Mouse (Mus musculus) layer of hippocampus, adult 2 months (tissue): Measurements from ENCODE around the gene Arl15. TPM values are rescaled to one million over a fixed set of nuclear protein-coding genes. Genes with fewer than 3 reads are reported as not detected.

Experiments
- DNase-seq, 2 experiments: peaks; one replicate each; pipeline ENCODE4 v3.0.0; 2022; ENCODE audit warnings: low spot score in 2 of 2
- H3K27ac ChIP-seq: fragments of 200-600 bp; 2 replicates; pipeline ENCODE4 v1.8.1; 2022
- H3K4me3 ChIP-seq: fragments of 200-600 bp; 2 replicates; pipeline ENCODE4 v1.8.1; 2022; ENCODE audit warnings: mild to moderate bottlenecking
- CTCF ChIP-seq: fragments of 200-600 bp; conservative IDR thresholded peaks from 2 replicates; pipeline ENCODE4 v1.8.1; 2022; ENCODE audit warnings: antibody characterized with exemption, mild to moderate bottlenecking, moderate library complexity
- total RNA-seq, 2 experiments: library from RNA; stranded (reverse); gene quantifications; 2 replicates each; pipeline ENCODE4 v1.2.3; 2021

Arl15 gene
- total RNA-seq, 2 experiments from 2014 or later: 61.7 to 67.0 TPM

DNA sequence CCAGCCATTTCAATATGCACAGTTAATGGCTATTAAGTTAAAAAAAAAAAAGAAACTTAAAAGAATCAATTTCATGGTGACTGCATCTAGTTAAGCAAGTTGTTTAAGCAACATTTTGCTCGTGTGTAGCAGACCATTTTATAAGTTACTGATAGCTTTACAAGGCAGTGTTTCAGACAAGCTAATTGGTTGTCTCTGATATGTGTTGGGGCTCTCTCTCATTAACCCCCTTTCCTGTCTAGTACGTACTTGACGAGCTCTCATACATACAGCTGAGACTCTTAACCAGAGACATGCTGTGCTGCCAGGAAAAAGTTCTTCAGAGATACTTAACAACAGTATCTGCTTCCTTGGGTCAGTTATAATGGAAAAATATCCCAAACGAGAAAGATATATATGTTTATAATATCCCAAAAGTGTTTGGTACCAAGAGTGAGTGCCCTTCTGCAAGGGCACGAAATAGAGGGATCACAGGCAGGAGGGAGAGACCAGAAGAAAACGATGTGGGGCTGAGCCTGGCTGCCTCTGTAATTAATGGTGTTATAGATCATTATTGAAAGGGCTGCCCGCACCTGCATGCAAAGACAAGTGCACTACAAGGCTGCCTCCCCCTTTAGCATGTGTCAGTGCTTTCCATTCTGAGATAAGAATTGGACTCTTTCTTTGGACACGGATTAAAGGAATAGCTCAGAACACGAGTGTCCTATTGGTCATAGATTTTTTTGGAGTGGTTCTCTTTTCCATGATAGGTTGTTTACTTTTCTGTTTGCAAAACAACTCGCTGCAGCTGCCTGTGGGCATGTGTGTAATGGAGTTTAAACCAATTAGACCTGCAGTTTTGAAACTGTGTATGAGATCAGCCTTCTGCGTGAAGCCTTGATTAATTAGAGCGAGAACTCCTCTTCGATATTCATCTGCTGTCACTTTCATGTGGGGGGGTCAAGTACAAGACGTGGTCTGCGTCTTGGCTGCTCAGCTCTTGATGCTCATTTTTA lies 350.0 kb downstream of the Arl15 start:
- TF ChIP-seq CTCF: no peak
- no peak overlapping the region for H3K27ac ChIP-seq

DNA sequence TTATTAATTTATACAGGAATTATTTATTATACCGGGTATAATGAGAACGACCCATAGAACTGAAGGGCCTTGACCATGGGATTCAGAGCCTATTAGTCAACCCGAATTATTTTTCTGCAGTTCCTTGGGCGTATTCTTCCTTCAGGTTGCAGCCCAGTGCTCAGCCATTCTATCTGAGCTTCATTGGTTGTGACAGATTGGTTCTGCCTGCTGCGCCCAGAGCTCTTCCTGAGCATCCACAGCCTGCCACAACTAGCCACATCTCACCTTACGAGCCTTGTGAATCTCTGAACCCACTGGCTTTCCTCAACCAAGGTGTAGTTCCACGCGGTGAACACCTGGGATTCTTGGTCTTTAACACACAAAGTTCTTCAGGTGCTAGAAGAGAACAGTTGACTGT lies 350.9 kb downstream of the Arl15 start:
- H3K4me3 ChIP-seq: no peak overlapping the region
- no peak for DNase-seq
- TF ChIP-seq CTCF: no peak

More for the DNA sequence above, 350.0 kb downstream of the Arl15 start:
- no peak overlapping the region for H3K4me3 ChIP-seq
- DNase-seq: no peak

DNA sequence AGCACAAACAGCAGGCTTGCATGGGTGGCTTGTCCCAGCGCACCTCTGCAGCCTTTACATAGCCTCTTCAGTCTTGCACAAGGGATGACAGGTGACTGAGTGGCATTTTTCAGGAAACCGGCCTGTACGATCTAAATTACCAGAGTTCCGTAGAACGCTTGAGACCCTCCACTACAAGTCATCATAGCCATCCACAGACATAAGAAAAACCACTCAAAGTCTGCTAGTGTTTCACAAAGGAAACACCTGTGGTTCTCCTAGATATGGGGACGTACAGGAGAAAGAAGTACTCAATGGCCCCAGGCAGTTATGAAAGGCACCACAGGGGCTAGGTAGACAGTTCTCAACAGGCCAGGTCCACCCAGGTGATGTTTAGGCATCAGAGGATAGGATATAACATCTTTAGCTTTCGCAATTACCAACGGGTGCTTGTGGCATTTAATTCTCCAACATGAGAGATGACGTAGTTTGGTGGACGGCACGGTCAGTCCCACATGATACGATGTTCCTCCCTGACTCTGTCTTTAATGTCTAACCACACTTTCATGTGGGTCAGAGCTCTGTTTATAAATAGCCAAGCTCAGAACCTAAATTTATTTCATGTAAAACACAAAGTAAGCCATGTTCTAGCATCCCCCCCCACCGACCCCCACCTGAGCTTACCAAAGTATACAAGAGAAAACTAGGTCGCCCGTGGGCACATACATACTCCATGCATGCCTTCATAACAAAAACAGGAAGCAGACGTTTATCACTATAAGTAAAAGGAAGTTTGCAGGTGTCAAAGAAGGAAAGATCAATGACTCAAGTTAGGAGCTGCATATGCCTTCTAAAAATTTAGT lies 356.8 kb downstream of the Arl15 start:
- H3K4me3 ChIP-seq: no peak overlapping the region
- no peak overlapping the region for H3K27ac ChIP-seq
- no peak for DNase-seq
- no peak for TF ChIP-seq CTCF

More for the DNA sequence above, 350.9 kb downstream of the Arl15 start:
- H3K27ac ChIP-seq: no peak overlapping the region

DNA sequence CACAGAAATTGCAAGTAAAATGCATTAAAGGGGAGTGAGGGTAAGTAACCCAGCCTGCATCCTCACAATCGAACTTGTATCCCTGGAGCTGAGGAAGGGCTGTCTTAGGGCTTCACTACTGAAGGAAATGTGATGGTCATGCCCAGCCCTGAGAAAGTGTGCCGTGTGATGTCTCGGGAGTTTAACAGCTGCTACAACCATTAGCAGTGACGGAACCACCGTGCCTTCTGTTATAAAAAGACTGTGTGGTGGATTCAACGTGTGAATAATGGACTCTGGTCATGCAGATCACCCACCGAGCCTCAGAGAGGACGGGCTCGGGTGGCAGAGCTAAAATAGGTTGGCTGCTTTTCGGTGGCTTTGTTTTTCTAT lies 357.4 kb downstream of the Arl15 start:
- no peak for DNase-seq
- H3K27ac ChIP-seq: no peak overlapping the region
- no peak overlapping the region for H3K4me3 ChIP-seq
- TF ChIP-seq CTCF: no peak

DNA sequence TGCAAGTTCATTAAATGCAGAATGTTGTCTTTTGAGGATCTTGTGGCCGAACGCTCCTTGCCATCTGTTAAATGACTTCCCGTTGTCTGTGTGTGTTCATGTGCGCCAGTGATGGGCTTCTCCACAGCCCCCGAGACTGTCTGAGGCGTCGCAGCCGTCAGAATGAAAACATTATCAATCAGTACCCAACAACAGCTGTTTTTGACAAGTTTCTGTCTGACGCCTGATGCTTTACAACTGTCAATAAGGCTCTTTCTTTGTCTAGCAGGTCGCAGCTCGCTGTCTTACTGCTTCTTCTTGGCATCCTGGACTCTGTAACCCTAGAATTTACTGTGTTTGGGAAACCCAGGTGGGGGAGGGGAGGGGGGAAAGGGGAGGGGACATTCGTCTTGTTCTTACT lies 362.4 kb downstream of the Arl15 start:
- no peak overlapping the region for H3K27ac ChIP-seq
- DNase-seq: no peak
- no peak overlapping the region for H3K4me3 ChIP-seq
- TF ChIP-seq CTCF: no peak

DNA sequence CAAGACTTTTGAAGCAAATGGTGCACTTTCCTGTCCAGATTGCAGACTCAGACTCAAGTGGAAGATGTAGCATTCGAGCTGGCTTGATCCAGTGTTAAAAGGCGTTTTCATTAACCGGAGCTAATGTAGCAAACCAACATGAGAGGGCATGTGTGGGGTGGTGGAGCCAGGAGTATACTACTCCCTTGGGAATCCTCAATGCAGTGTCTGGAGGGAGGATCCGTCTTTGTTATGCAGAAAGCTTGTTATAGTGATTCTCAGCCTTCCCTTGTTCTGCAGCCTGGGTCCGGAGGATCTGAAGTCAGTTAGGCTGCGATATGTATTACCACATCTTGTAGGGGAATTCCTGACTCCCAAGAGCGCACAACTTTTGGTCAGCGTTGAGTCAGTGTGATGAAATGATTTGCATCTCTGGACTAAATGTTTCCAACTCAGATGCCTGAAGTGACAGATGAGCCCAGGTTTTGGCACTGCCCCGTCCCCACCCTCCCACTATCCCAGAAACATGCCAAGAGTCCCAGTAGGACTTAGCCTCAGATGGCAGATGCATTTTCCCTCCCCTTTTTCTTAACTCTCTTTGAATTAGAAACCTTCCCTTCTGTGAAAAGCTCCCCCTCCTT lies 363.9 kb downstream of the Arl15 start:
- H3K4me3 ChIP-seq: no peak overlapping the region
- TF ChIP-seq CTCF: no peak
- H3K27ac ChIP-seq: no peak overlapping the region
- DNase-seq: no peak

DNA sequence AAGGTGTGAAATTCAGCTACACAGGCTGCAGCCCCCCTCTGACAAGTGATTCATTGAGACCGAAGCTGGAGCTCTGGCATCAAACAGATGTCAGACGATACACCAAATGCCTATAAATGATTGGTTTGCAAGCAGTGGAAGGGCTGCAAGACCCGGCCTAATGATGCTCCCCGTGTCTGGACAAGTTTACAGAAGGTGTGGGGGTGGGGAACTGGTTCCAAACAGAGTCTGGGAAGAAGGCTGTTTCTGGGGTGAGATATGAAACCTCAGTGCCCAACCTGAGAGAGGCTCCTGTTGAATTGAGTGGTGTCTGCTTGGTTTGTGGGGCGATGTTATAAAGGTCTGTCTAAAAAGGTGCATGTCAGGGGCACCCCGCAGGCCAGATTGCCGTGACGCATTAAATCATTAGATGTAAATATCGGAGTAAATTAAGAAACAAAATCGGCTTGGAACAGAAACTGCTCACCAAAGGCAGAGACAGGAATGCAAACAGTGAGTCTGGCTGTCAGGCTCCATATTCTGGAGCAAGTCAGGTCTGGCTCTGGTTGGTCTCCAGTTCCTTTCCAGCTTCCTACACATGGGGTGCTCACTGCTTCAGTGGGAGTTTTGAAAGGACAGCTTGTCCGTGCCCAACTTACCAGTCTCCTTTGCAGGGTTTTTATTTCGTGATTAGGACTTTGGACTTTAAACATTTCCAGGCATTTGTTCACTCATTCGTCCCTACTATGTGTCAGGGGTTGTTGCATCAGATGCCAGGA lies 365.5 kb downstream of the Arl15 start:
- no peak for DNase-seq
- no peak overlapping the region for H3K4me3 ChIP-seq
- no peak overlapping the region for H3K27ac ChIP-seq
- TF ChIP-seq CTCF: no peak

DNA sequence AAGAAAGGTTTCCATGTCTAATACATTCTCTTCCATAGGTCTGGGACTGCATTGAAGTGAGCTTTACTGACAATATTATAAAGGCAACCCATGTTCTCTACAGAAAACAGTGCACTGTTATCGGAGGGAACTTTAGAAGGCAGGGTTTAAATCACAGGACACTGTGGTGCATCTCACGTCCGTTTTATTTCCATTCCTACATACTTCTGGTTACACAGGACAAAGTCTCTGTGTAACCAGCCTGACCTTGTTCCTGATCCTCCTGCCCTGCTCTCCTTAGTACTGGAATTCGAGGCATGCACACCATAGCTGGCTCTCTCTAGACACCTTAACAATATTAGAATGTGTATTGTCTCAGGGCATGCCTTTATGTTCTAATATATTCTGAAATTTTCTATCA lies 368.4 kb downstream of the Arl15 start:
- no peak for TF ChIP-seq CTCF
- Histone ChIP-seq H3K27ac (no peak overlapping the region), H3K4me3 (no peak overlapping the region)
- no peak for DNase-seq

DNA sequence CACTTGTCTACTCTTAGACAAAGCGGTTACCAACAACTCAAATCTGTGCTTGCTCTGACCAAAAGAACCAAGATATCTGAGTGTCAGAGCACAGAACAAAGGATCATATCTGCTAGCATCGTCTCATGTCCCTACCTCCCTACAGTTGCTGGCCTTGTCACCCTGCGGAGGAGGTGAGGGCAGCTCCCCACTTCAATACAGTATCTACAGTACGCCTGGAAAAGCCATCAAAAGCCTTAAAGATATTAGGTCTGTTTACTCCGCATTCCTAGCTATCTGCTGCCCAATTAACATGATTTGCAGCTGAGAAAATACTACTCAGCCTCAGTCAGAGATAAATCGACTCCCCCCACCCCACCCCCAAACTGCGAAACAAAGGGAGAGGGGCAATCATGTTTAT lies 371.3 kb downstream of the Arl15 start:
- Histone ChIP-seq H3K27ac (no peak overlapping the region), H3K4me3 (no peak overlapping the region)
- TF ChIP-seq CTCF: no peak
- DNase-seq: no peak

DNA sequence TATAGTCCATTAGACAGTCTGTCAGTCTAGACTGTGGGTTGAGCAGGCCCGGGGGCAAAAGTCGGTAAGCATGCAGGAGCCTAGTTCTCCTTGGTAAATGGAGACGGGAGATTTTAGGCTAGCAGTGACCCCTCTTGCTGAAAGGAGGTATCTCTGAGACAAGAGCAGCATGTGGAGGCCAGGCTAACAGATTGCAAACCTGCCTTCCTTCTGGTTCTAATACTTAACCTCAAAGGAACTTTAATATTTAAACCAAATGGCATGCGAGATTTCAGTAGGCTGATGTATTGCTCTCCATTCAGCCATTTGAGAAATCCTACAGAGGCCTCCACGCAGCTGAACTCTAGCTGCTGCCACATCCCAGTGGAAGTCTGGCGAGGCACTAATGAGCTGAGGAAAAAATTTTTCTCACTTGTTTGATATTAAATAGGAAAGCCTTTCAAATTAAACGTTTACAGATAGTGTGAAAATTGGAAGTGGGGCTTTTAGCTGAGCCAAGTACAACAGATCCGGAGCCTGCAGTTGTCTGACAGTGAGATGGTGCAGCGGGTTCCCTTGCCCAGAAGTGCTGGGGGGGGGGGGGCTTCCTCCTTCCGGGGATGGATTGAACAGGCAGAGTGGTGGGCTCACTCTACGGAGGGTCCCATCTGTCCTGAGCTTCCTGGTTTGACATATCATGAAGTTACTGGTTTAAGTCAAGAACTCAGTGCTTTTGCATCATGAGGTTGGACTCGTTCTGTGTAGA lies 372.3 kb downstream of the Arl15 start:
- Histone ChIP-seq H3K27ac (no peak overlapping the region), H3K4me3 (no peak overlapping the region)
- no peak for DNase-seq
- no peak for TF ChIP-seq CTCF

DNA sequence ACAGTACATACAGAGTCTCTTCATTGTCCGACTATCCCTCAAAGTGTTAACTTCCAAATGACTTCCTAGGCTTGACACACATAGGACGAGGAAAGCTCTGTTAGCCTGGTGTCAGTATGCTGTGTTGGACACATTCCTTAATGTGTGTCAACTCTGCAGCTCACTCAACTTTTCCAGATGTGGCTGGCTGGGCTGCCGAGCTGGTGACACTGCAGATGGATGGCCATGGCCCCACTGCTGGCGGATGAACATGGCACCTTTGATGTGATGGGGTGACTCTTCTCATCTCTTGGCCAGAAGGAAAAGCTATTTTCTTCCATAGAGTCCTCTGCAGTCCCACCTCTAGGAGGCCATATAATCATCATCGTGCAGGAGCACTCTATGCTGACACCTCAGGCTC lies 375.8 kb downstream of the Arl15 start:
- no peak for TF ChIP-seq CTCF
- no peak for DNase-seq
- no peak overlapping the region for H3K4me3 ChIP-seq
- no peak overlapping the region for H3K27ac ChIP-seq

DNA sequence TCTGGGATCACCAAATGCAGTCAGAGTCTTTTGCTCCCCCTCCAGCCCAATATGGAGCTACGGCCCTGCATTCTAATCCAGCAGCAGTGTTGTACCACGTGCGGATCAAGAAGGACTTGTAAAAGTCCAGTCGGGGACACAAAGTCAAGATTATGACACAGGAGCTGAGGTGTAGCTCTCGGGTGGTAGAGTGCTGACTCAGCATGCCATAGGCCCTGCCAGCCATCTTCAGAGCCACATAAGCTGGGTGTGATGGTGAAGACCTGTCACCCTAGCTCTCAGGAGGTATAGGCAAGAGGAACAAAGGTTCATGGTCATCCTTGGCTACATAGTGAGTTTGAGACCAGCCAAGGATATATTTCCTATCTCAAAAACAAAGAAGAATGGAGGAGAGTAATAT lies 377.2 kb downstream of the Arl15 start:
- DNase-seq: no peak
- no peak overlapping the region for H3K4me3 ChIP-seq
- H3K27ac ChIP-seq: no peak overlapping the region
- TF ChIP-seq CTCF: no peak
